Mouse (Mus musculus) CH12.LX (cell line): ENCODE data around the gene Maea.

Experiments
- BHLHE40 ChIP-seq: IDR thresholded peaks from 2 replicates; pipeline ENCODE4 v1.6.1; 2011; ENCODE audit warnings: mild to moderate bottlenecking, low read depth, low read length, improper control_type of control experiment
- CHD2 ChIP-seq: IDR thresholded peaks from 2 replicates; pipeline ENCODE4 v1.6.1; 2011; ENCODE audit warnings: low read length, improper control_type of control experiment
- CTCF ChIP-seq, 2 experiments: IDR thresholded peaks in 1 of 2; conservative IDR thresholded peaks in 1 of 2; 2 replicates each; pipeline ENCODE4 v1.5.1; 2011 to 2012; ENCODE audit warnings: low read depth in 2 of 2, low read length in 2 of 2, improper control_type of control experiment in 1 of 2, inconsistent platforms in 1 of 2, mild to moderate bottlenecking in 1 of 2, moderate library complexity in 1 of 2
- EP300 ChIP-seq: IDR thresholded peaks from 2 replicates; pipeline ENCODE4 v1.6.1; 2011; ENCODE audit warnings: low read length, improper control_type of control experiment
- MAZ ChIP-seq: IDR thresholded peaks from 2 replicates; pipeline ENCODE4 v1.6.1; 2012; ENCODE audit warnings: low read depth, mild to moderate bottlenecking, inconsistent platforms, low read length, improper control_type of control experiment, moderate library complexity
- POLR2A ChIP-seq: IDR thresholded peaks from 2 replicates; pipeline ENCODE4 v1.6.1; 2011; ENCODE audit warnings: low read depth, mild to moderate bottlenecking, improper control_type of control experiment, low read length
- POLR2AphosphoS2 ChIP-seq: IDR thresholded peaks from 2 replicates; pipeline ENCODE4 v1.6.1; 2011; ENCODE audit warnings: low read depth, low read length, improper control_type of control experiment
- TBP ChIP-seq: conservative IDR thresholded peaks from 2 replicates; pipeline ENCODE4 v1.6.1; 2011; ENCODE audit warnings: low read depth, low read length, improper control_type of control experiment
- ZKSCAN1 ChIP-seq: IDR thresholded peaks from 2 replicates; pipeline ENCODE4 v1.6.1; 2012; ENCODE audit warnings: low read depth, inconsistent platforms, low read length, improper control_type of control experiment, borderline replicate concordance

- TF ChIP-seq POLR2AphosphoS2 (no peak), CTCF (conservative IDR thresholded peaks at IDR 0.05 in 1 of 2, IDR thresholded peaks at IDR 0.05 in 1 of 2; ENCODE audit: low read depth in 2 of 2, low read length in 2 of 2) (peak; percentile 85 to 100), TBP (no peak), POLR2A (no peak), ZKSCAN1 (no peak), CHD2 (no peak), EP300 (no peak), BHLHE40 (no peak), MAZ (no peak)
Observed at GRCm38 (mm10) chr5:33393803-33394202, 58.5 kb downstream of the Maea start.
